Mouse (Mus musculus): Measurements from ENCODE around the gene Myo18a. TPM values are rescaled to one million over a fixed set of nuclear protein-coding genes. Genes with fewer than 3 reads are reported as not detected.
A peak's percentile ranks its signal among the peaks of the same experiment; 100 is the strongest.

Gene Myo18a
- polyA plus RNA-seq, 1 experiment from 2014 or later: 38.2 TPM

- H3K4me3 ChIP-seq: no peak overlapping the region
- 67% methylated on average over 9 of the region's 9 CpGs for WGBS
- H3K36me3 ChIP-seq (ENCODE audit: poor library complexity, severe bottlenecking): peaks cover 41% of the 10 kb centered on the region
- peaks cover 89% of the 10 kb centered on the region for H3K4me1 ChIP-seq
- no peak overlapping the region for H3K4me2 ChIP-seq
- no peak overlapping the region for H3K27ac ChIP-seq
- ATAC-seq: no peak
- no peak overlapping the region for H3K9ac ChIP-seq
- H3K9me3 ChIP-seq (replicated peaks): no peaks in the 10 kb centered on the region
- H3K27me3 ChIP-seq: peaks cover 16% of the 10 kb centered on the region
Observed at GRCm38 (mm10) chr11:77860947-77861346, 97.9 kb downstream of the Myo18a start.

GRCm38 (mm10) chr11:77862887-77863286, 99.8 kb downstream of the Myo18a start:
- H3K4me2 ChIP-seq: no peak overlapping the region
- no peak overlapping the region for H3K27ac ChIP-seq
- H3K4me3 ChIP-seq: no peak overlapping the region
- H3K36me3 ChIP-seq (ENCODE audit: poor library complexity, severe bottlenecking): peaks cover 35% of the 10 kb centered on the region
- H3K9ac ChIP-seq: no peak overlapping the region
- WGBS: 75% methylated on average over 7 of the region's 7 CpGs
- H3K4me1 ChIP-seq: peaks cover 90% of the 10 kb centered on the region
- ATAC-seq: no peak
- H3K9me3 ChIP-seq (replicated peaks): no peaks in the 10 kb centered on the region
- peaks cover 17% of the 10 kb centered on the region for H3K27me3 ChIP-seq

DNA sequence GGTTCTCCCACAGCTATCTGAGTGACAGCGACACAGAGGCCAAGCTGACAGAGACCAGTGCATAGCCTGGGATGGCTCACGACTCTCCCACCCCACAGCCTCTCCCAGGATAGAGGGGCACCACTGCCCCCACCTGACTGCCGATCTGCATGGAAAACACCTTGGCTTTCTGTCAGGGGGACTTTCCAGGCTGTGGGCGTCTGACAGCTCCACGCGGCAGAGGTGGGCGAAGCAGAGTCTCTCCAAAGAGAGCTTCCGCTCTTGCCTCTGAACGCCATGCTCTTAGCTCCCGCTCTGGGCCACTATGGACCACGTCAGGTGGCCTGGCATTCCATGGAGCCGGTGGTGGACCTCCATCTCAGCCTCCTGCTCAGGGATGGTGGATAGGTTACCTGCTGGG, 101.7 kb downstream of the Myo18a start:
- Histone ChIP-seq H3K4me2 (no peak overlapping the region), H3K4me1 (peaks cover 90% of the 10 kb centered on the region), H3K27ac (peak overlapping the region; percentile 67), H3K9ac (peak overlapping the region; percentile 19; the same call in 1 of the 2 replicates), H3K4me3 (no peak overlapping the region), H3K27me3 (peaks cover 11% of the 10 kb centered on the region), H3K9me3 (replicated peaks) (no peaks in the 10 kb centered on the region), H3K36me3 (ENCODE audit: poor library complexity, severe bottlenecking) (peaks cover 24% of the 10 kb centered on the region)
- ATAC-seq: 0 out of 2 replicates have a peak, but pooled peaks have one; percentile 2
- 67% methylated on average over 12 of the region's 12 CpGs for WGBS

GRCm38 (mm10) chr11:77867419-77868083, 104.5 kb downstream of the Myo18a start:
- peak overlapping the region; percentile 34 for H3K4me2 ChIP-seq

GRCm38 (mm10) chr11:77871436-77871835, 108.4 kb downstream of the Myo18a start:
- Histone ChIP-seq H3K4me1 (peaks cover 90% of the 10 kb centered on the region), H3K27ac (peak overlapping the region; percentile 74), H3K9ac (no peak overlapping the region), H3K9me3 (replicated peaks) (no peaks in the 10 kb centered on the region), H3K4me3 (no peak overlapping the region), H3K27me3 (peaks cover 4% of the 10 kb centered on the region; the same call in 1 of the 2 replicates), H3K36me3 (ENCODE audit: poor library complexity, severe bottlenecking) (no peaks in the 10 kb centered on the region), H3K4me2 (no peak overlapping the region)
- WGBS: 13% methylated on average over 4 of the region's 4 CpGs
- ATAC-seq: peak; percentile 71

More at GRCm38 (mm10) chr11:77867419-77868083, 104.5 kb downstream of the Myo18a start:
- H3K27me3 ChIP-seq: peaks cover 9% of the 10 kb centered on the region; the same call in 1 of the 2 replicates
- no peak overlapping the region for H3K4me3 ChIP-seq
- H3K9me3 ChIP-seq (replicated peaks): no peaks in the 10 kb centered on the region
- H3K9ac ChIP-seq: peak overlapping the region; percentile 40
- peaks cover 11% of the 10 kb centered on the region for H3K36me3 ChIP-seq (ENCODE audit: poor library complexity, severe bottlenecking)
- WGBS: 7% methylated on average over 11 of the region's 12 CpGs
- H3K4me1 ChIP-seq: peaks cover 87% of the 10 kb centered on the region
- peak overlapping the region; percentile 91 for H3K27ac ChIP-seq
- ATAC-seq: peak; percentile 44; the same call in 1 of the 2 replicates

GRCm38 (mm10) chr11:77872236-77872635, 109.2 kb downstream of the Myo18a start:
- ATAC-seq: peak; percentile 22; the same call in 1 of the 2 replicates
- H3K27ac ChIP-seq: peak overlapping the region; percentile 86
- 7% methylated on average over 11 of the region's 11 CpGs for WGBS
- peak overlapping the region; percentile 46 for H3K9ac ChIP-seq
- H3K36me3 ChIP-seq (ENCODE audit: poor library complexity, severe bottlenecking): no peaks in the 10 kb centered on the region
- peaks cover 90% of the 10 kb centered on the region for H3K4me1 ChIP-seq
- H3K27me3 ChIP-seq: peaks cover 4% of the 10 kb centered on the region; the same call in 1 of the 2 replicates
- H3K4me3 ChIP-seq: no peak overlapping the region
- no peaks in the 10 kb centered on the region for H3K9me3 ChIP-seq (replicated peaks)
- H3K4me2 ChIP-seq: peak overlapping the region; percentile 36

GRCm38 (mm10) chr11:77872685-77873084, 109.6 kb downstream of the Myo18a start:
- Histone ChIP-seq H3K9me3 (replicated peaks) (no peaks in the 10 kb centered on the region), H3K4me2 (peak overlapping the region; percentile 36), H3K9ac (peak overlapping the region; percentile 46), H3K27ac (peak overlapping the region; percentile 86), H3K36me3 (ENCODE audit: poor library complexity, severe bottlenecking) (no peaks in the 10 kb centered on the region), H3K4me1 (peaks cover 90% of the 10 kb centered on the region), H3K27me3 (peaks cover 4% of the 10 kb centered on the region; the same call in 1 of the 2 replicates), H3K4me3 (no peak overlapping the region)
- 14% methylated on average over 7 of the region's 7 CpGs for WGBS
- no peak for ATAC-seq

GRCm38 (mm10) chr11:77873116-77873515, 110.1 kb downstream of the Myo18a start:
- H3K36me3 ChIP-seq (ENCODE audit: poor library complexity, severe bottlenecking): no peaks in the 10 kb centered on the region
- no peak overlapping the region for H3K4me3 ChIP-seq
- WGBS: 49% methylated on average over 3 of the region's 3 CpGs
- peaks cover 85% of the 10 kb centered on the region for H3K4me1 ChIP-seq
- peak overlapping the region; percentile 86 for H3K27ac ChIP-seq
- peaks cover 4% of the 10 kb centered on the region; the same call in 1 of the 2 replicates for H3K27me3 ChIP-seq
- no peaks in the 10 kb centered on the region for H3K9me3 ChIP-seq (replicated peaks)
- no peak overlapping the region for H3K4me2 ChIP-seq
- ATAC-seq: no peak
- no peak overlapping the region; the same call in 1 of the 2 replicates for H3K9ac ChIP-seq

DNA sequence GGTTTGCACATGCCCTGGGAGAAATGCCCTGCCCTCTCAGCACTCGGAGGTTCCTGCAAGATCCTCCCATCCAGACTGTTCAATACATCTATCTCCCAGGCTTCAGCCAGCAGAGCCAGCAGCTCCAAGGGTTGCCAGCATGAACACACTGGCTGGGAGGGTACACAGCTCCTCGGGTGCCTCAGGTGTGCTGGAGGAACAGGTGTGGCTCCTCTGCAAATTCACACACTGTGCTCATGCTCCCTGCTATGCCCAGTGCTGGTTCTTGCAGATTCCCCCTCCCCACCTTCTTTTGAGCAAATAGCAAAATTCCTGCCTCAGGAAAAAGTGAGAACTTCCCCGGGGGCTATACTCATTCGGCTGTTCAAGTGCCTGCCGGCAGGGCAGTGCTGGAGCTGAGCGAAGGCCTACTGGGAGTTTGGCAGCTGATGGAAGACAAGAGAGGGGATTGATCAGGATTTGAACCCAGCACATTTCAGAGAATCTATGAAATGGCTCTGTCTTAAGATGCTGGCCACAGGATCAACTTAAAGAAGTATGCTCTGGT, 111.7 kb downstream of the Myo18a start:
- H3K27me3 ChIP-seq: peaks cover 6% of the 10 kb centered on the region; the same call in 1 of the 2 replicates
- H3K4me1 ChIP-seq: peaks cover 72% of the 10 kb centered on the region
- H3K4me2 ChIP-seq: no peak overlapping the region
- no peaks in the 10 kb centered on the region for H3K9me3 ChIP-seq (replicated peaks)
- H3K4me3 ChIP-seq: no peak overlapping the region
- WGBS: 58% methylated on average over 6 of the region's 6 CpGs
- no peaks in the 10 kb centered on the region for H3K36me3 ChIP-seq (ENCODE audit: poor library complexity, severe bottlenecking)
- no peak for ATAC-seq
- H3K9ac ChIP-seq: peak overlapping the region; percentile 31; the same call in 1 of the 2 replicates
- H3K27ac ChIP-seq: peak overlapping the region; percentile 85

DNA sequence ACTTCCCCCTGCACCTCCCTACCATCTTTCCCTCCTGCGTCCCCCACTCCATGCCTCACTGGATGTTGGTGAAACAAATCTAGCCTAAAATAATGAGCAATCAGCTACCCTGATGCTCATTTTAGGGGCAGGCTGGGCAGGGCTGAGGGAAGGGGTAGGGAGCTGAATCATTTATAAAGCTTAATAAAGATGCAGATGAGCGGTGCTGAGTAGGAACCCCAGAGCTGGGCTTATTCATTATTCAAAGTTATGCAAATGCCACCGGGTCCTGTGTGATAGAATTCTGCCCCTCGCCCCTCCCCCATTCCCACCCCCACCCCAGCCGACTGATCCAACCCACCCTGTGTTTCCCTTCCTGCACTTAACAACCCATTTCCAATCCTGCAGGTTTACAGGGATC, 112.2 kb downstream of the Myo18a start:
- no peaks in the 10 kb centered on the region for H3K36me3 ChIP-seq (ENCODE audit: poor library complexity, severe bottlenecking)
- WGBS: 19% methylated on average over 5 of the region's 5 CpGs

GRCm38 (mm10) chr11:77875847-77876759, 113.1 kb downstream of the Myo18a start:
- H3K4me2 ChIP-seq: peak overlapping the region; percentile 8; the same call in 1 of the 2 replicates
- 0 out of 2 replicates have a peak, but pooled peaks have one; percentile 2 for ATAC-seq
- H3K36me3 ChIP-seq (ENCODE audit: poor library complexity, severe bottlenecking): no peaks in the 10 kb centered on the region
- peak overlapping the region; percentile 85 for H3K27ac ChIP-seq
- H3K4me3 ChIP-seq: no peak overlapping the region
- WGBS: 45% methylated on average over 26 of the region's 26 CpGs
- peak overlapping the region; percentile 45 for H3K9ac ChIP-seq
- H3K4me1 ChIP-seq: peaks cover 70% of the 10 kb centered on the region
- no peaks in the 10 kb centered on the region for H3K9me3 ChIP-seq (replicated peaks)
- 0 out of 2 replicates have a peak, but pooled peaks cover 3% of the 10 kb centered on the region for H3K27me3 ChIP-seq

More for the DNA sequence above, 112.2 kb downstream of the Myo18a start:
- Histone ChIP-seq H3K4me2 (no peak overlapping the region), H3K4me1 (peaks cover 74% of the 10 kb centered on the region), H3K27me3 (peaks cover 6% of the 10 kb centered on the region; the same call in 1 of the 2 replicates), H3K9ac (no peak overlapping the region), H3K4me3 (no peak overlapping the region), H3K9me3 (replicated peaks) (no peaks in the 10 kb centered on the region), H3K27ac (peak overlapping the region; percentile 85)
- ATAC-seq: peak; percentile 74
